Mouse (Mus musculus): Measurements from ENCODE around the gene Prkca.
A peak's percentile ranks its signal among the peaks of the same experiment; 100 is the strongest.

Prkca gene

DNA sequence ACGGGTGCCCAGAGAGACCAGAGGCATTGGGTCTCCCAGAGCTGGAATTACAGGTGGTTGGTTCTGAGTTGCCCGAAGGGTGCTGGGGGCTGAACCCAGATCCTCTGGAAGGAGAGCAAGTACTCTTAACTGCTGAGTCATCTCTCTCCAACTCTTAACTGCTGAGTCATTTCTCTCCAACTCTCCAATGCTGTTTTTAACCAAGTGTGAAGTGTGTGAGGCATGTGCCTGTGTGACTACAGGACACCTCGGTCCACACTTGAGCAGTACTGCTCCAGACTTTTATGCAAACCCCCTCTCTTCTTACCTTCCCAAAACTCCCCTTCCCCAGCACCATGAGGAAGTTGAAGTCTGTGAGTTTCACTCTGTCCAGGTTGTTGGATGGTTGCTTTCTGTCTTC is 357.8 kb downstream of the Prkca start:
- no peak for DNase-seq

- DNase-seq, result no peak
These were observed 359.8 kb downstream of the Prkca start for GRCm38 (mm10) chr11:107983883-107984282.

GRCm38 (mm10) chr11:107983224-107983623 is 360.5 kb downstream of the Prkca start:
- no peak for DNase-seq

- peak; percentile 80 to 82 for DNase-seq
These were observed 361.4 kb downstream of the Prkca start for GRCm38 (mm10) chr11:107982225-107982896.

DNA sequence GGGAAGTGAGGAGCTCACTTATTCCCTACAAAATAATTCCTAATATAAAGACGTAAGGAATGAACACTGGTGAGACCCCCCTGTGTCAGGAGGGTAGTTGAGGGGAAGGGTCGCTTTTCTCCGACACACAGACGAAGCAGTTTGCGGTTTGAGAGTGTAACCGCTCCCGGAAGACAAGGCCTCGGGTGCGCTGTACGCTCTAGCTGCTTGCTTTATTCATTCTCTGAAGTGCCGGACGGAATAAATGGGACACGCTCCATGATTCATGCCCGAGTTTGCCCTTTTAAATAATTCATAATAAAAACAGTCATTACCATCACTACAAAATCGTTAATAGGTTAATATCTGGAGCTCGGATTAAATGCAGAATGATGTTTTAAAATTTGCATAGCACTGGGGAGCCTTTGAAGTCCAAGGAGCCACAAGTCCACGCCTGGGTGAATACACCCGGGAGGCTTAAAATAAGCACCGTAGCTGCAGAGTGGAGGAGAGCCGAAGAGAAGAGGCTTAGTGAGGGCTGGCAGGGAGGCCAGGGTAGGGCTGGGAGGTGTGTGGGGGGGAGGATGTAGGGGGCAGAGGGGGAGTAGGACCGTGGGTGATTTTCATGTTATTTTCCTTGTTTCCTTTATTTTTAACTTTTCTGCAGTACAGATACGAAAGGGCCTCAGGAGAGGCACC is 364.1 kb downstream of the Prkca start:
- peak in 1 of 2 experiments; percentile 18 for DNase-seq

- peak in 1 of 2 experiments; percentile 42 for DNase-seq
These were observed 373.8 kb downstream of the Prkca start for GRCm38 (mm10) chr11:107969943-107970342.

- peak; percentile 47 to 62 for DNase-seq
These were observed 375.6 kb downstream of the Prkca start for GRCm38 (mm10) chr11:107968147-107968546.

GRCm38 (mm10) chr11:107966229-107966628 is 377.5 kb downstream of the Prkca start:
- DNase-seq, result no peak

DNA sequence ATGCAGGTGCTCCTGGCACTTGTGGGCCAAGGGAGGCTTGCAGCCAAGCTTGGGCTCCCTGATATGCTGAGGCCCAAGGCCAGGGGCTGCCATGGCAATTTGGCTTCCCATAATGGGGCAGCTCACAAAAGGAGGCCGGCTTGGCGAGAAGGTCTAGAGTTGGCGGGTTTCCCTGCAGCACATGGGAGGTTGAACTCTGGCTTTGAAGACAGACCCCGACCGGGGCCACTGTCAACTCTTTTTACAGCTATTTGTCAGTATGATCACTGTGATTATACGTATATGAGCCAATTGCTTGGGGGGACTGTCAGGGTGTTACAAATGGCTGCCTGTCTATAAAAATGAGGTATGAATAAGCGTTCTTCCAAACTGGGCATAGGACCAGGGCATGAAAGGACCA is 378.3 kb downstream of the Prkca start:
- no peak for DNase-seq

- no peak for DNase-seq
These were observed 386.0 kb downstream of the Prkca start for GRCm38 (mm10) chr11:107957566-107958350.

DNA sequence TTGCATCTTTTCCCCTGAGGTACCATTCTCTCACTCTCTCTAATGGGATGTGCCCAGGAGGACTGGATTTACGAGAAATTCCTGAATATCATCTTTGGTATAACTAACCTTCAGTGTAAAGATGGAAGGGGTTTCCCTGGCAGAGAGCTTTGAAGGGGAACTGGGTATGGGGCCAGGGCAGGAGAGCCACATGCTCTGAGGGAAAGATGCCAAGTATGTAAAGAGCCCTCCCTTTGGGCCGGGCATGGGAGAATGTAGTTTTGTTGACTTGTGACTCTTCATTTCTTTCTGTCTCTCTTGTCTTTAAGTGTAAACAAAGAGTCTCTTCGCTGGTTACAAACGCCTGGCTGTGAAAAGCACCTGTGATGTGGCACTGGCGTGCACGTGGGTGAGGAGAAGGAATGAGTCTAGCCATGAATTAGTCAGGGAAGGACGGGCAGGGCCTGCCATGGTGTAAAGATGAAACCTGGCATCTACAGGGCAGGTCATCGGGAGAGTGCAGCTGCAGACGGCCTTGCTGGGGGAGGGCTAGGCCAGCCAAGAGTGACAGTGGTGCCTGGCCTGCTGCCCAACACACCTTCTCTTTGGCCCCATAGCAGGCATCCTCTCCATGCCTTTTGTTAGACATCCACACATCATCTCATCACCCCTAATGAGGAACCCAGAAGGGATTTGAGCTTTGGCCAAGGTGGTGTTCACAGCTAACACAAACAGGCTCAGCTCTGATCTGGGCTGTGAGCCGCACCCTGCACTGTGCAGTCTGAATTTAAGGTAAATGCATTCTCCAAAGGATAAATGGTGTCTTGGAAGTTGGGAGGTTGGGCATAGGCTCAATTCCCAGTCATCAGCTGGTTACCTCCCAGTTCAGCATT is 388.3 kb downstream of the Prkca start:
- no peak for DNase-seq

DNA sequence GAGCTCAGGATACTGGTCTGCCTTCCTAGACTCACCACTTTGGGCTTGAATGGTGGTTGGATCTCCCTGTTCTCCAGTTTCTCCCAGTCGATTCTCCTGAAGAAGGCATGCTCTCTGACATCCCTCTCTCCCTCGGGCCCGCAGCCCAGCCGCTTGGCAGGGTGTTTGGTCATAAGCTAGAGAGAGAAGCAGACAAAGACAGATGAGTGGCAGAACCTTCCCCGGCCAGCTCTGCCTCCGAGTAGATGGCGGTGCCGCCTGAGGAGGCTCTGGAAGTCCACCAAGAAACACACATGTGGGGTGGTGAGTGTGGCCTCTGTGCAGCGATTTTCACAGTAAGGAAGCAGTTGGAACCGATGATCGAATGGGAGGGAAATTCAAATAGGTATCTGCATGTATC is 392.3 kb downstream of the Prkca start:
- no peak for DNase-seq

GRCm38 (mm10) chr11:107950658-107951057 is 393.1 kb downstream of the Prkca start:
- DNase-seq, result no peak

- peak in 1 of 2 experiments; percentile 19 for DNase-seq
These were observed 393.5 kb downstream of the Prkca start for GRCm38 (mm10) chr11:107950211-107950610.

DNA sequence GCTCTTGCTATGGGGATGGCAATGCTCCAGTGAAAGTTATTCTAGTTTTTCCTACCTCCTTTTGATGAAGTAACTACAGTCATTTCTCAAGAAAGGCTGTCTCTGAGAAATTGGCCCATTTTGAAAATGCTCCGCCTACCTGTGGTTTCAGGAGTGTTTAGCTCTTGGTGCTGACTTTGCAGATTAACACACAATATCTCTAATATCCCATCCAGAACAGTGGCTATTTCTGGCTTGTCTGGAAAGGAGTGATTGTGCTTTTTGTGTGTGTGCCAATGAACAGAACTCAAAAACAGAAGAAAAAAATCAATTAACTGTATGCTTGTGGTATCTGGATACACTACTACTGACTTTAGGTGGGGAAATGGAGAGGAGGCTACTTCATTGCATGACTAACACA is 395.8 kb downstream of the Prkca start:
- no peak for DNase-seq

DNA sequence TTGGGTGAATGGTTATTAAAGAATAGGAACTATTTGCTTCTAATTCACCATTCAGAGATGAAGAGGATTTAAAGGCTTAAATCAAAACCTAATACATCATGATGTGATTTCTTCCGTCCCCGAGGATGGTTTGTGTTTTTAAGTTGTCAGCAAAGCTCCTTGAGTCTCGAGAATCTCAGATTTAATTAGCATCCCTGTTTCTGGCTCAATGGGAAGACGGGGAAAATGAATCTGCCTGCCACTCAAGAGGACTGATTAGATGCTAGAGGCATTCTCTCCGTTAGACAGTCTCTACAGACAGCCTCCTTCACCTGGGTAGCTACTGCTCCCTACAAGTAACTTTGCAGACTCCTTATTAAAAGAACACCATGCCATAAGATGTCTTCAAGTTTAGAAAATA is 396.9 kb downstream of the Prkca start:
- no peak for DNase-seq

- DNase-seq, result no peak
These were observed 406.8 kb downstream of the Prkca start for GRCm38 (mm10) chr11:107936929-107937328.

- peak in 1 of 2 experiments; percentile 13 for DNase-seq
These were observed 412.0 kb downstream of the Prkca start for GRCm38 (mm10) chr11:107931721-107932120.

- no peak for DNase-seq
These were observed 412.4 kb downstream of the Prkca start for GRCm38 (mm10) chr11:107931288-107931687.

DNA sequence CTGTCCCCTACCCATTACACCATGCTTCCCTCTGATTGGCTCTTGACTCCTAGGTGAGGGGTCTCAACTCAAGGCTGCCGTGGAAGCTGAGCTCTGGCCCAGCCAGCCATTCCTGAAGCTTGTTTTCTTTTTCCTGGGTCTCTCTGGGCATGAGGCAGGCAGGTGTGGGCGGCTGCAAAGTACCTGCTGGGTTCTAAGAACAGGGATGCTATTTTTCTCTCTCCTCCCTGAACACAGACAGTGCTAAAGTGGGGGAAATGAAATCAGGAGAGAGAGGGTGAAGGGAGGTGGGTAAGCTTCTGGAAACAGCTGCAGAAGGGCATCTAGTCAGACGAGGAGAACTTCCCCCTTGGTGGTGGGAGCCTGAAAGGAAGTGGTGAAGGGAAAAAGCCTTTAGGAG is 414.0 kb downstream of the Prkca start:
- no peak for DNase-seq

- peak; percentile 67 to 71 for DNase-seq
These were observed 423.7 kb downstream of the Prkca start for GRCm38 (mm10) chr11:107919852-107920508.

- DNase-seq, result no peak
These were observed 425.9 kb downstream of the Prkca start for GRCm38 (mm10) chr11:107917721-107918235.

Data from kidney, postnatal 4 days (tissue).